Mouse (Mus musculus) monocyte, adult 5-6 weeks (primary cell): ENCODE measurements around the gene Ddx3y. TPM values are rescaled to one million over a fixed set of nuclear protein-coding genes. Genes with fewer than 3 reads are reported as not detected.

Experiments used
- ATAC-seq: fragments of 153-309, 156-312 bp; replicated peaks from 2 replicates; pipeline ENCODE4 v1.8.0; 2017; ENCODE audit warnings: mild to moderate bottlenecking; ENCODE audit not compliant: low TSS enrichment, insufficient number of reproducible peaks, severe bottlenecking, poor library complexity, low FRiP score
- total RNA-seq: library from RNA; stranded (forward); fragments of 200-1000, 200-491, 200-594 nt; gene quantifications from 3 replicates; pipeline ENCODE4 v1.2.3, GENCODE M21; 2017

The Ddx3y gene
- total RNA-seq, result 134 to 227 TPM (median 223 TPM) in 3 replicates

- ATAC-seq, result peak; percentile 97
Observed at GRCm38 (mm10) chrY:1286171-1286795, at the start of gene Ddx3y. TSS of gene Ddx3y (minus strand) at chrY:1286629.

GRCm38 (mm10) chrY:1293708-1294107 is 7.3 kb upstream of the Ddx3y start:
- ATAC-seq, result peak; percentile 87

- ATAC-seq, result peak; percentile 49
Observed at GRCm38 (mm10) chrY:1285735-1286134, 694 bp downstream of the Ddx3y start.

GRCm38 (mm10) chrY:1246117-1246516 is 40.3 kb downstream of the Ddx3y start:
- no peak for ATAC-seq

GRCm38 (mm10) chrY:1245426-1245863 is 41.0 kb downstream of the Ddx3y start, which contains the start of gene Uty:
TSS of gene Uty (minus strand) at chrY:1245759.
- peak; percentile 94 for ATAC-seq

GRCm38 (mm10) chrY:1244940-1245339 is 41.5 kb downstream of the Ddx3y start:
- no peak for ATAC-seq

- ATAC-seq, result no peak
Observed at GRCm38 (mm10) chrY:1244421-1244820, 42.0 kb downstream of the Ddx3y start.

GRCm38 (mm10) chrY:1220001-1220400 is 66.4 kb downstream of the Ddx3y start:
- ATAC-seq, result no peak

Other genes starting within 250 kb of the Ddx3y start
- gene Uty, start 40.9 kb downstream of the Ddx3y start, total RNA-seq, result 31.4 to 35.3 TPM (median 33.0 TPM) in 3 replicates
- gene Usp9y, start 173.2 kb upstream of the Ddx3y start, total RNA-seq, result not detected in 3 replicates